Mouse (Mus musculus): ENCODE measurements at regions not wholly inside any gene's neighbourhood (a gene's known extent, or its start where the extent isn't known, plus 50 kb on each side); places are given as distances from the start of the nearest gene placed in this dataset.

GRCm38 (mm10) chr13:40413074-40413473 lies 51.8 kb upstream of the Ofcc1 start:
- ATAC-seq (ENCODE audit: low FRiP score), result no peak
- 95% methylated on average over 11 of the region's 11 CpGs for WGBS
- H3K9ac ChIP-seq, result no peak overlapping the region
- no peak overlapping the region for H3K4me2 ChIP-seq (replicated peaks)
- no peaks in the 10 kb centered on the region for H3K36me3 ChIP-seq (replicated peaks; ENCODE audit: control insufficient read depth, insufficient read depth)
- H3K27me3 ChIP-seq (ENCODE audit: control insufficient read depth, insufficient read depth, low read length), result no peaks in the 10 kb centered on the region
- DNase-seq (ENCODE audit: low spot score), result no peak
- no peaks in the 10 kb centered on the region for H3K9me3 ChIP-seq (ENCODE audit: control insufficient read depth, low read length)
- H3K27ac ChIP-seq, result no peak overlapping the region
- no peak overlapping the region for H3K4me3 ChIP-seq (replicated peaks; ENCODE audit: low read length)
- H3K4me1 ChIP-seq (replicated peaks; ENCODE audit: control insufficient read depth, insufficient read depth, low read length), result no peaks in the 10 kb centered on the region
